Mouse (Mus musculus): ENCODE data around the gene Gspt1. TPM values are rescaled to one million over a fixed set of nuclear protein-coding genes. Genes with fewer than 3 reads are reported as not detected.
A peak's percentile ranks its signal among the peaks of the same experiment; 100 is the strongest.

Gene Gspt1
- polyA plus RNA-seq, 1 experiment from 2014 or later = 49.5 TPM

MicroRNAs encoded within 50 kb of the gene (microRNA counts, 519-probe panel; counts per million panel counts)
- microRNA mmu-miR-1945 = 2,195 counts per million, percentile 24 among the panel's probes with 10 or more counts

Small RNA genes lying within 50 kb of the gene (microRNA-seq; reads per million reads assigned to microRNA genes)
- gene Mir1945 = 2.2 reads per million, percentile 3 among the genes with 10 or more reads in this experiment

Other genes starting within 250 kb of the Gspt1 start
- 125 and 133 TPM in 2 replicates for gene Snn, start 193.4 kb downstream of the Gspt1 start, polyA plus RNA-seq (2015; fragmentation: Nextera tagmentation; extraction: Ambion mirVana)
- 30.1 and 32.2 TPM in 2 replicates for gene Litaf, start 188.2 kb downstream of the Gspt1 start, polyA plus RNA-seq (2015; fragmentation: Nextera tagmentation; extraction: Ambion mirVana)
- 30.4 and 32.6 TPM in 2 replicates for gene Txndc11, start 119.7 kb downstream of the Gspt1 start, polyA plus RNA-seq (2015; fragmentation: Nextera tagmentation; extraction: Ambion mirVana)
- 70.1 and 73.8 TPM in 2 replicates for gene Zc3h7a, start 77.9 kb downstream of the Gspt1 start, polyA plus RNA-seq (2015; fragmentation: Nextera tagmentation; extraction: Ambion mirVana)
- gene Rsl1d1, start 51.0 kb downstream of the Gspt1 start, polyA plus RNA-seq (2015; fragmentation: Nextera tagmentation; extraction: Ambion mirVana) = 119 and 130 TPM in 2 replicates
- gene Tnfrsf17, start 59.5 kb upstream of the Gspt1 start, polyA plus RNA-seq (2015; fragmentation: Nextera tagmentation; extraction: Ambion mirVana) = 0.19 TPM in 1 of 2 replicates, not detected in the other
- 17.2 and 18.0 TPM in 2 replicates for gene Snx29, start 68.6 kb upstream of the Gspt1 start, polyA plus RNA-seq (2015; fragmentation: Nextera tagmentation; extraction: Ambion mirVana)

Measured in hindbrain, embryonic 15.5 days (tissue).